Mouse (Mus musculus) B cell, adult 2 months (primary cell): ENCODE results near the gene Cfap61.

ENCODE experiments used
- DNase-seq, 2 experiments: peaks; one replicate each; pipeline ENCODE4 v3.0.0; 2022

Gene Cfap61

DNA sequence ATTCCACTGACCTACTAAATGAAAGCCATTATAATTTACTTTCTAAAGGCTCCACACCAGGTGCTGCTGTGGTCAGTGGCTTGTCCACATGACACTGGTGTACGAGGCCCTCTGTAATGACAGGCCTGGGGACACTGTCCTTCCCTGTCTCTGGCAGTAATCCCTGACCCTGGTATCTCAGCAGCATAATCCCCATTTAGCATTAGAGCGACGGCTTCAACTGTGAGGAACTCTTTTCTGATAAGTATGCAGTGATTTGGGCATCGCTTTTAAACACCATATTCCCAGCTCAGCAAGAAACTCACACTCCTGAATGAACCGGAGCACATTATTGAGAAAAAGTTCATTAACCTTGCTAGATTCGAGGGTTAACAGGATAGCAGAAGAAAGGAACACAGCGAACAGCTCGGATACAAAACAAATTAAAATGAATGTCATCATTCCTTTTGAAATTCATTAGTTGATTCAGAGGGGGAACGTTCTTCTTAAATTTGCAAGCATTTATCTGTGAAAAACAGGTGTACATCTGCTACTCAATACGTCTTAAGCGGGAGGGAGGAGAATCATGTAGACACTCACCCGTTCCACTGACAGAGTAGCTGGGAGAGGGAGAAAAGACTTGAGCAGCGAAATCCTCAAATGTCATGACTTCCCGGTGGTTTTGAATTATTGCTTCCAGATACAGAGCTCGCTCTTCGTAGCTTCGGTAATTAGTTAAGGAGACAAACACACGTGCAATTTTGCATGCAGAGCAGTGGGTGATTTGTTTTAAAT lies 325.4 kb downstream of the Cfap61 start:
- no peak for DNase-seq

DNA sequence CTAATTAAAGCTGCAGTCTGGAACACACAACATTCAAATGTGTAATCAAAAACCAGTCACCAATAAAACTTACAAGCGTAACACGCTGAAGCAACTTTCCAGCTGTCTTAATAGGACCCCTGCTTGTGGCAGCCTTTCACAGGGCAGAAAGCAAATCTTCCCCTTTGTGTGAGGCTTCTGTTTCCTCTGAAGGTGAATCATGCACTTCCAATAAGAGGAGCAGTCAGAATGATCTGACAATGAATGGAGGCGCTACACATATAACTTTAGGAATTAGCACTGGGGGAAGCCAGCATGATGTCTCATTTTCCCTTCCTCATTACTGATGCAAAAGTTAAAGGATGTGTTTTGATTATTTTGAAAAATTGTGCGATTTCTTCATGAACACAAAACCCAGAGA lies 326.6 kb downstream of the Cfap61 start:
- no peak for DNase-seq

DNA sequence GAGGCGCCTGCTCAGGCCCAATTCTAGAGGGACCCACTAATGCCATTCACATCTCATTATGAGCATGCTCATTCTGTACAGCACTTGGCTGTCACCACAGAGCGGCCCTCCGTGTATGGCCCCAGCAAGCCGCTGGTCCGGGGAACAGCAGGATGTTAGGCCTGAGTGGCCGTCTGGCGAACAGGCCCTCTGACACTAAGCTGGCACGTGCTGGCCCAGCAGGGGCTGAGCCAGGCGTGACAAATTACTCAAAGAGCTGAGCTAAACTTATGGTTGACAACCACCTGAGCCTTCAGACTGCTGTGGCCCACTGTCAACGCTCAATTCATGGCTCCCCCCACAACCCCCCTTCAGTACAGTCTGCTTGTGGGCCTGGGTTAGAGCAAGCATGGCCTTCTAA lies 327.6 kb downstream of the Cfap61 start:
- no peak for DNase-seq

DNA sequence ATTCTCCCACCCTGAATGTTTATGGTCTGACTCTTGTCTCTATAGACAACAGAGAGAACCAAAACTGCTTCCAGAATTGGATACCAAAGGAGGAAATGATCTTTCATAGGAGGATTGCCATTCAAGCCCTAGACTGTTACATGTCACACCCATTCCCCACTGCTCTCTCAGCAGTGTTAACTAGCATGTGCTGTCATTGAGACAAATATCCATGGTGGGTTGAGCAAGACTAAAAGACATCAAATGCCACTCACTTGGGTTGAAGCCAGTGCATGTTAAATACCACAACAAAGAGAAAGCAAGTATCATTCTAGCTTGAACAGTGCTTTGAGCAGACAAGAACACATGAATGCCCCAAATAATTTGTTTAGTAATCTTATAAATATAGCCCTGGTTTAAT lies 328.4 kb downstream of the Cfap61 start:
- no peak for DNase-seq
